Mouse (Mus musculus) heart, embryonic 11.5 days (tissue): ENCODE measurements around the gene Abr. TPM values are rescaled to one million over a fixed set of nuclear protein-coding genes. Genes with fewer than 3 reads are reported as not detected.

ENCODE experiments used
- ATAC-seq: fragments of 200-750 bp; cut with Nextera tagmentation; replicated peaks from 2 replicates; pipeline ENCODE4 v1.8.0; 2017; ENCODE audit warnings: moderate library complexity; ENCODE audit not compliant: insufficient number of reproducible peaks, low FRiP score, low TSS enrichment
- H3K27ac ChIP-seq: fragments of 300-500 bp; sonication (generic); 2 replicates; pipeline ENCODE4 v1.5.1; 2014; ENCODE audit warnings: mild to moderate bottlenecking, low read depth, low read length
- H3K27me3 ChIP-seq: fragments of 300-500 bp; sonication (generic); 2 replicates; pipeline ENCODE4 v1.6.1; 2014; ENCODE audit warnings: mild to moderate bottlenecking, low read length, mixed read lengths; ENCODE audit not compliant: control insufficient read depth, insufficient read depth
- H3K36me3 ChIP-seq: fragments of 300-500 bp; sonication (generic); 2 replicates; pipeline ENCODE4 v1.6.1; 2014; ENCODE audit warnings: mild to moderate bottlenecking, low read length, moderate library complexity, mixed read lengths; ENCODE audit not compliant: control insufficient read depth, insufficient read depth
- H3K4me1 ChIP-seq: fragments of 300-500 bp; sonication (generic); 2 replicates; pipeline ENCODE4 v1.6.1; 2014; ENCODE audit warnings: low read length; ENCODE audit not compliant: control insufficient read depth, insufficient read depth
- H3K4me2 ChIP-seq: fragments of 300-500 bp; sonication (generic); 2 replicates; pipeline ENCODE4 v1.6.1; 2014; ENCODE audit warnings: mild to moderate bottlenecking, moderate library complexity
- H3K4me3 ChIP-seq: fragments of 300-500 bp; sonication (generic); 2 replicates; pipeline ENCODE4 v1.5.1; 2014; ENCODE audit warnings: low read depth, low read length
- H3K9ac ChIP-seq: fragments of 300-500 bp; sonication (generic); 2 replicates; pipeline ENCODE4 v1.6.1; 2014; ENCODE audit warnings: mild to moderate bottlenecking, low read depth, low read length, moderate library complexity
- H3K9me3 ChIP-seq: fragments of 300-500 bp; sonication (generic); replicated peaks from 2 replicates; pipeline ENCODE4 v1.6.1; 2016; ENCODE audit warnings: low read length; ENCODE audit not compliant: control insufficient read depth
- WGBS: fragments of 180-500 bp; shearing (Covaris S2); extraction: QIAGEN DNeasy Blood & Tissue Kit; methylation state at CpG from one replicate; pipeline ENCODE4 v1.1.7; 2014; ENCODE audit not compliant: insufficient replicate concordance; 5-methylcytosine and 5-hydroxymethylcytosine counted together
- polyA plus RNA-seq: library from polyadenylated mRNA; unstranded; fragments of >200 nt; fragmentation: Nextera tagmentation; extraction: Ambion mirVana; gene quantifications from 2 replicates; pipeline ENCODE4 v1.2.1, GENCODE M21; 2014

Gene Abr
- polyA plus RNA-seq, 1 experiment from 2014 or later: 22.9 TPM

GRCm38 (mm10) chr11:76413202-76413601 is 208.9 kb downstream of the Abr start:
- no peak overlapping the region for H3K4me2 ChIP-seq
- no peaks in the 10 kb centered on the region for H3K4me1 ChIP-seq
- H3K9ac ChIP-seq: no peak overlapping the region
- no peaks in the 10 kb centered on the region for H3K27me3 ChIP-seq
- peaks cover 23% of the 10 kb centered on the region for H3K36me3 ChIP-seq
- 59% methylated on average over 4 of the region's 4 CpGs for WGBS
- no peak overlapping the region for H3K27ac ChIP-seq
- no peak for ATAC-seq
- no peak overlapping the region for H3K4me3 ChIP-seq
- no peaks in the 10 kb centered on the region for H3K9me3 ChIP-seq

DNA sequence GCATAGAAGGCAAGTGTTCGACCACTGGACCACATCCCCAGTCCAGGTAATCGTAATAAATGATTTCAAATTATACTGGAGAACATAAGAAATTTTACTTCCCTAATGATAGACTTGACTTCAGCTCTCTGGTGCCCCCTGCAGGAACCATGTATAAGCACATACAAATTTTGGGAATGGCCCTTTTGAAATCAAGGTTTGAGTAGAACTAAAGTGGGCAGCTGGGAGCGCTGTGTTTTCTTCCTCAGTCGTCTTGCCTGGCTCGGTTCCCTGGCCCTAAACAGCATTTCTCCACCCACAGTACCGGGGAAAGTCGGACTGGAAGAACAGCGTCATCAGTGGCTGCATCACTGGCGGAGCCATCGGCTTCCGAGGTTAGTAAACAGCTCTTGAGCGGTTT is 211.3 kb downstream of the Abr start:
- Histone ChIP-seq H3K4me2 (no peak overlapping the region), H3K9me3 (no peaks in the 10 kb centered on the region), H3K4me3 (no peak overlapping the region), H3K27me3 (no peaks in the 10 kb centered on the region), H3K27ac (no peak overlapping the region), H3K36me3 (peaks cover 15% of the 10 kb centered on the region), H3K4me1 (peaks cover 4% of the 10 kb centered on the region), H3K9ac (no peak overlapping the region)
- ATAC-seq: no peak
- 71% methylated on average over 12 of the region's 12 CpGs for WGBS

DNA sequence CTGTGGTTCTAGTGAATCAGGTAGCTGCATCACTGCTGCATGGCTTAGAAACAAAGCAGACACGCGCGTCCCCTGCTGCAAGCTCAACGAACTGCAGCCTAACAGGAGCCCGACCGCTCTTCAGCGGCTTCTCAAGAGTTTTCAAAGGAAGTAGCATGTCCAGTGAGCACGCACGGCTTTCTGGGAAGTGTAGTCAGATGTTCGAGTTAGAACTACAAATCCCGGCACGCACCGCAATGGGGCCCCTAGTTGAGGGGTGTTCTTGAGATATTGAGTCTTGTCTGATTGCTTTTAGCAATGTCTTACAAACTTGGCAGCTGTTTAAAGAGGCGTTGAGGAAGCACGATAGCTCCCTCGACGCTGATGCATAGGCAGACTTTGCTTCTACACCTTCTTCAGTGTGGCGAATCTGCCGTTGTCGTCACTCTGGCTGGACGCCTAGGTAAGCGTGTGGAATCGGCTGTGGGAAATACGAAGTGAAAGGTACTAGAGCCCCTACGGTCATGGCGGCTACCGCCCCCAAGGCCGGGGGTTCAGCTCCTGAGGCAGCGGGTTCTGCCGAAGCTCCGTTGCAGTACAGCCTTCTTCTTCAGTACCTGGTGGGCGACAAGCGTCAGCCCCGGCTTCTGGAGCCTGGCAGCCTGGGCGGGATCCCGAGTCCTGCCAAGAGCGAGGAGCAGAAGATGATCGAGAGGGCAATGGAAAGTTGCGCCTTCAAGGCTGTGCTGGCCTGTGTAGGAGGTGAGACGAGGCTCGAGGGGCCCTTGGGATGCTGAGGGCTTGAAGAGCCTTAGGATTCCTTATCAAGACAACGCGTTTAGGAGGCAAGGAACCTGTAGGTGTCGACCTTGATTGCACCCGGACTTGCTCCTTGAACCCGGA is 215.2 kb downstream of the Abr start, which contains the start of gene Timm22:
Timm22 (plus strand) TSS at position 251 of the 882 bp plus-strand sequence.
- Histone ChIP-seq H3K27ac (peak within 1 kb of the TSS; percentile 76), H3K4me2 (peak within 1 kb of the TSS; percentile 91), H3K9ac (peak within 1 kb of the TSS; percentile 99), H3K4me1 (peaks cover 4% of the 10 kb centered on the region), H3K9me3 (no peaks in the 10 kb centered on the region), H3K27me3 (no peaks in the 10 kb centered on the region), H3K4me3 (peak within 1 kb of the TSS; percentile 88), H3K36me3 (peaks cover 3% of the 10 kb centered on the region; the same call in 1 of the 2 replicates)
- under 1% methylated on average over 46 of the region's 46 CpGs for WGBS
- peak; percentile 89 for ATAC-seq

DNA sequence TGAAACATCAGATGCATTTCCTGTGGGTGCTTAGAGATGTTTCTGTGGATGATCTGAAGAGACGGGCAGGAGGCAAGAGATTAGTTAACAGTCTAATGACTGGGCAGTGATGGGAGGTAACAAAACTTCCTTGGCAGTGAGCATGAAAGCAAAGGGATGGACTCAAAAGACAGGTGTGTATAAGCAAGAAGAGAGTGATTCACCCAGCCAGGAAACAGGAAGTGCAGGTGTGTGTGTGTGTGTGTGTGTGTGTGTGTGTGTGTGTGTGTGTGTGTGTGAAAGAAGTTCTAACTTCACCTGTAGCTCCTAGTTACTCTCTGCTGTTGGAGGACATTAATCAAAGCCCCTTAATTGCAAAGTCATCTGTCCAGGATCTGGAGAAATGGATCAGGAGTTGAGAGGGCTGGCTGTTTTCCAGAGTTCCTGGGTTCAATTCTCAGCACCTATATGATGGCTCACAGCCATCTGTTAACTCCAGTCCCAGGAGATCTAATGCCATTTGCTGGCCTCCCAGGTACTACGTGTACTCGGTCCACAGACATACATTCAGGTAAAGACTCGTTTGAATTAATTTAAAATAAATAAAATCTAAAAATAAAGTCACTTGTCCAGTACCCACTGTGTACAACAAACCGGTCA is 216.4 kb downstream of the Abr start:
- Histone ChIP-seq H3K27me3 (no peaks in the 10 kb centered on the region), H3K4me1 (peaks cover 4% of the 10 kb centered on the region), H3K36me3 (no peaks in the 10 kb centered on the region), H3K4me2 (no peak overlapping the region), H3K27ac (no peak overlapping the region), H3K9me3 (no peaks in the 10 kb centered on the region), H3K9ac (no peak overlapping the region), H3K4me3 (no peak overlapping the region)
- ATAC-seq: no peak
- WGBS: 73% methylated on average over 5 of the region's 5 CpGs

DNA sequence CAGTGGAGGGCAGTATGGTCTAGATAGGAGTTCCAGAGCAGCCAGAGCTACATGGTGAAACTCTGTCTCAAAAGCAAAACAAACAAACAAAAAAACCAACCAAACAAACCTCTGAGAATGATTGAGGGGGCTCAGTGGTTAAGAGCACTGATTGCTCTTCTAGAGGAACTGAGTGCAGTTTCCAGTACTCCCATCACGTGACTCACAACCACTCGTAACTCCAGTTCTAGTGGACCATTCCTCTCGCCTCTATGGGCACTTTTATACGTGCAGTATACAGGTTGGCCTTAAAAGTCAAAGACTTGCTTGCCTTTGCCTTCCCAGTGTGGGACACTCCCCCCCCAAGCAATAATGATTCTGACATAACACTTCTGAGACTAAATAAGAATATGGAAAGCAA is 217.0 kb downstream of the Abr start:
- H3K9ac ChIP-seq: no peak overlapping the region
- H3K4me3 ChIP-seq: no peak overlapping the region
- 51% methylated on average over 4 of the region's 4 CpGs for WGBS
- H3K36me3 ChIP-seq: no peaks in the 10 kb centered on the region
- ATAC-seq: no peak
- no peaks in the 10 kb centered on the region for H3K27me3 ChIP-seq
- no peak overlapping the region for H3K27ac ChIP-seq
- H3K9me3 ChIP-seq: no peaks in the 10 kb centered on the region
- no peak overlapping the region for H3K4me2 ChIP-seq
- H3K4me1 ChIP-seq: peaks cover 4% of the 10 kb centered on the region

DNA sequence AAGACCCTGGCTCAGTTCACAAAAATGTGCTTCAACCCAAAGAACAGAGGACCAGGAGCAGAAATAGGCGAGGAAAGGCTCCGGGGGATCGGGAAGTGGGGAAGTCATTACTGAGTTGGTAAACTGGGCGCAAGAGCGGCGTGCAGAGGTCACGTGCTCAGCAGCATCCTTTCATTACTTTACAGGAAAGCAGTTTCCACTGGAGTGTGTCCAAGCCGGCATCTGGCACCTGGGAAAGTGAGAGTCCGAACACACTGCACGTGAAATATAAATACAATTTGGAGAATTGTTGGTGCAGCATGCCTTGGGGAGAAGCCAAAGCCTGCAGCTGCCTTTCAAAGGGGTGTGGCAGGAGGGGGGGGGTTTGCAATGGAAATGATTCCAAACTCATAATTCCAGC is 220.7 kb downstream of the Abr start:
- no peak overlapping the region for H3K4me2 ChIP-seq
- H3K4me3 ChIP-seq: no peak overlapping the region
- H3K9ac ChIP-seq: no peak overlapping the region
- H3K36me3 ChIP-seq: no peaks in the 10 kb centered on the region
- peaks cover 3% of the 10 kb centered on the region; the same call in 1 of the 2 replicates for H3K4me1 ChIP-seq
- 74% methylated on average over 10 of the region's 10 CpGs for WGBS
- no peaks in the 10 kb centered on the region for H3K27me3 ChIP-seq
- ATAC-seq: no peak
- H3K27ac ChIP-seq: no peak overlapping the region
- H3K9me3 ChIP-seq: no peaks in the 10 kb centered on the region

GRCm38 (mm10) chr11:76399587-76400330 is 222.4 kb downstream of the Abr start:
- H3K27ac ChIP-seq: no peak overlapping the region
- no peak for ATAC-seq

DNA sequence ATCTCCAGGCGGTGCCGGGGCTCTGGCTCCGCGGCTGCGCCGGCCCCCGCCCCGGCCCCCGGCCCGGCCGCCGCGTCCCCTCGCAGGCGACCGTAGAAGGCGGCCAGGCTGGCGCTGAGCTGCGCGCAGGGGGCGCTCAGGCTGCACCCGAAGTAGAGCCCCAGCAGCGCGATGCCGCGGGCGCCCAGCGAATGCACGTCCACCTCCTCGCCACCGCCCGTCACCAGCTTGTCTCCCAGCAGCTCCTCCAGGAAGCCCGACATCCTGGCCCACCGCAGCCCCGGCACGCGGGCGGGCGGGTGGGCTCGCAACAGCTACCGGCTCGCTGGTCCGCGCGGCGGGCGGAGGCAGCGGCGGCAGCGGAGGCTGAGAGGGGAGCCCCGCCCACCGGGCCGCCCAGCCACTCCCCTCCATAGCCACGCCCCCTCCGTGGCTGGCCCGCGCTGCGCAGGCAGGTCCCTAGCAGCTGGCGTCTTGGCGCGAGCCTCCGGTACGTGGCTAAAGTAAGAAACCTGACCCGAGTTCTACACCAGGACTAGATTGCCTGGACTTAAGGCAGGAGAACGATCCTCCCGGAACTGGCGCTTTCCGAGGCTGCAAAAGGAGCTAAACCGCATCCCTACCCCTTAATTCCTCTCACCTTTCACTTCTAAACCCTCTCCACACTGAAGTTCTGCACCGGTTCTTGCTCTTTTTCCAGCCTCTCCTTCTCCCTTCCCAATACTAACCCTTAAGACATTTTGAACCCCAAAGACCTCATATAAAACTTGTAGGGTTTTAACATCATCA is 223.1 kb downstream of the Abr start, which contains the start of gene Nxn:
Nxn (minus strand) TSS at position 343 of the 789 bp plus-strand sequence.
- H3K4me2 ChIP-seq: peak within 1 kb of the TSS; percentile 90
- peaks cover 3% of the 10 kb centered on the region; the same call in 1 of the 2 replicates for H3K4me1 ChIP-seq
- no peaks in the 10 kb centered on the region for H3K9me3 ChIP-seq
- H3K27me3 ChIP-seq: no peaks in the 10 kb centered on the region
- peak; percentile 86 for ATAC-seq
- peak within 1 kb of the TSS; percentile 92 for H3K27ac ChIP-seq
- WGBS: under 1% methylated on average over 40 of the region's 70 CpGs
- no peaks in the 10 kb centered on the region for H3K36me3 ChIP-seq
- H3K4me3 ChIP-seq: peak within 1 kb of the TSS; percentile 89
- H3K9ac ChIP-seq: peak within 1 kb of the TSS; percentile 90

More at GRCm38 (mm10) chr11:76399587-76400330, 222.4 kb downstream of the Abr start:
- peaks cover 3% of the 10 kb centered on the region; the same call in 1 of the 2 replicates for H3K4me1 ChIP-seq
- H3K27me3 ChIP-seq: no peaks in the 10 kb centered on the region
- H3K9me3 ChIP-seq: no peaks in the 10 kb centered on the region
- H3K4me3 ChIP-seq: peak overlapping the region; percentile 89
- H3K9ac ChIP-seq: no peak overlapping the region; the same call in 1 of the 2 replicates
- peak overlapping the region; percentile 90 for H3K4me2 ChIP-seq
- no peaks in the 10 kb centered on the region for H3K36me3 ChIP-seq
- 8% methylated on average over 11 of the region's 11 CpGs for WGBS
